Mouse (Mus musculus): ENCODE results near the gene Tymp.

The Tymp gene

GRCm38 (mm10) chr15:89373762-89374248 is 3.0 kb downstream of the Tymp start, which contains the start of gene Sco2:
Sco2 (minus strand) TSS chr15:89373846.
- peak; percentile 92 to 95 for DNase-seq

- peak; percentile 89 to 91 for DNase-seq
Observed at GRCm38 (mm10) chr15:89373027-89373761, 3.6 kb downstream of the Tymp start.

GRCm38 (mm10) chr15:89372536-89372935 is 4.3 kb downstream of the Tymp start:
- peak in 1 of 2 experiments; percentile 12 for DNase-seq

- DNase-seq = peak in 1 of 2 experiments; percentile 28
Observed at GRCm38 (mm10) chr15:89372068-89372467, 4.8 kb downstream of the Tymp start.

GRCm38 (mm10) chr15:89365141-89365551 is 11.7 kb downstream of the Tymp start:
- DNase-seq = no peak

- DNase-seq = peak in 1 of 2 experiments; percentile 38
Observed at GRCm38 (mm10) chr15:89363051-89363450, 13.8 kb downstream of the Tymp start.

- no peak for DNase-seq
Observed at GRCm38 (mm10) chr15:89358784-89359183, 18.1 kb downstream of the Tymp start.

GRCm38 (mm10) chr15:89356372-89356771 is 20.5 kb downstream of the Tymp start:
- peak; percentile 87 to 90 for DNase-seq

- peak; percentile 96 for DNase-seq
Observed at GRCm38 (mm10) chr15:89355241-89356187, 21.3 kb downstream of the Tymp start, which contains the start of the genes Lmf2 and Ncaph2. Lmf2 (minus strand) TSS chr15:89355659. Ncaph2 (plus strand) TSS chr15:89355719.

- DNase-seq = no peak
Observed at GRCm38 (mm10) chr15:89354455-89354854, 22.4 kb downstream of the Tymp start.

- no peak for DNase-seq
Observed at GRCm38 (mm10) chr15:89353837-89354236, 23.0 kb downstream of the Tymp start.

- no peak for DNase-seq
Observed at GRCm38 (mm10) chr15:89352795-89353194, 24.0 kb downstream of the Tymp start.

- DNase-seq = no peak
Observed at GRCm38 (mm10) chr15:89352054-89352453, 24.8 kb downstream of the Tymp start.

GRCm38 (mm10) chr15:89351302-89351701 is 25.5 kb downstream of the Tymp start:
- DNase-seq = no peak

GRCm38 (mm10) chr15:89350447-89350846 is 26.4 kb downstream of the Tymp start:
- peak in 1 of 2 experiments; percentile 23 for DNase-seq

GRCm38 (mm10) chr15:89343325-89343724 is 33.5 kb downstream of the Tymp start:
- DNase-seq = no peak

GRCm38 (mm10) chr15:89341678-89342077 is 35.2 kb downstream of the Tymp start:
- no peak for DNase-seq

- DNase-seq = no peak
Observed at GRCm38 (mm10) chr15:89340136-89340535, 36.7 kb downstream of the Tymp start.

GRCm38 (mm10) chr15:89339696-89340095 is 37.1 kb downstream of the Tymp start:
- DNase-seq = no peak

- no peak for DNase-seq
Observed at GRCm38 (mm10) chr15:89336422-89336821, 40.4 kb downstream of the Tymp start.

- DNase-seq = no peak
Observed at GRCm38 (mm10) chr15:89334774-89335537, 41.9 kb downstream of the Tymp start.

- DNase-seq = no peak
Observed at GRCm38 (mm10) chr15:89334271-89334670, 42.6 kb downstream of the Tymp start, which contains the start of gene Miox. Miox (plus strand) TSS chr15:89334398.
